Mouse (Mus musculus): ENCODE data around the gene Dgcr6.

- TF ChIP-seq CTCF (conservative IDR thresholded peaks at IDR 0.05; ENCODE audit: insufficient read depth, insufficient read length, low read depth, low read length) (no peak), POLR2A (IDR thresholded peaks at IDR 0.05; ENCODE audit: low read depth, low read length) (no peak)
Observed at GRCm38 (mm10) chr16:18096348-18096747, 43.7 kb downstream of the Dgcr6 start.
